Mouse (Mus musculus) stomach, postnatal 0 days (tissue): Measurements from ENCODE around the gene Med27.

ENCODE experiments used
- CTCF ChIP-seq: IDR thresholded peaks from 2 replicates; pipeline ENCODE4 v1.5.1; 2016; ENCODE audit warnings: antibody characterized with exemption, low read depth, mild to moderate bottlenecking, moderate library complexity
- EP300 ChIP-seq: optimal IDR thresholded peaks from 2 replicates; pipeline ENCODE3; 2016; ENCODE audit warnings: antibody characterized with exemption

DNA sequence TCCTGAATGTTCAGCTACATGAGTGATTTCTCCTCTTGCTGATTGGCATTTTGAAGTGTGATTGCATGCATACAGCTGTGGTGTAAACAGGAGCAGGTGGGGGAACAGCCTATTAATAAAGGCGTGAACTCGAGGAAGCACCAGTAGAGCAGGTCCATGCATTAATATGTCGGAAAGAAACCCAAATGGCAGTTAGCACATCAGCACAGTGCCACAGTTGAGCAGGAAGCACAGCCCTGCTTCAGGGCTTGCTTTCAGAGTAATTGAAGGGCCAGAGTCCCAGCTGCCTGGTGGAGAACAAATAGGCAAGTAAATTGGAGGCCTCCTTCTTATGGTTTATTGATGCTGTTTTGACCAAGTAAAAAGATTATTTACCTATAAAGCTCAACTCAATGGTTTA, 60.7 kb downstream of the Med27 start:
- TF ChIP-seq CTCF (no peak), EP300 (no peak)
